Mouse (Mus musculus): ENCODE measurements around the gene Prkacb. TPM values are rescaled to one million over a fixed set of nuclear protein-coding genes. Genes with fewer than 3 reads are reported as not detected.

Gene Prkacb
- polyA plus RNA-seq (2012; fragmentation: generic; extraction: Trizol), result 15.1 TPM
- long read RNA-seq, experiment 1, full-length matches to known transcripts, result 11 of 17 reads
- long read RNA-seq, experiment 1, partial matches to known transcripts, result 0 of 17 reads
- long read RNA-seq, experiment 1, other reads (novel, unspliced or antisense), result 6 of 17 reads
- long read RNA-seq, experiment 2, full-length matches to known transcripts, result 317 of 342 reads
- long read RNA-seq, experiment 2, partial matches to known transcripts, result 5 of 342 reads
- long read RNA-seq, experiment 2, other reads (novel, unspliced or antisense), result 20 of 342 reads

DNA sequence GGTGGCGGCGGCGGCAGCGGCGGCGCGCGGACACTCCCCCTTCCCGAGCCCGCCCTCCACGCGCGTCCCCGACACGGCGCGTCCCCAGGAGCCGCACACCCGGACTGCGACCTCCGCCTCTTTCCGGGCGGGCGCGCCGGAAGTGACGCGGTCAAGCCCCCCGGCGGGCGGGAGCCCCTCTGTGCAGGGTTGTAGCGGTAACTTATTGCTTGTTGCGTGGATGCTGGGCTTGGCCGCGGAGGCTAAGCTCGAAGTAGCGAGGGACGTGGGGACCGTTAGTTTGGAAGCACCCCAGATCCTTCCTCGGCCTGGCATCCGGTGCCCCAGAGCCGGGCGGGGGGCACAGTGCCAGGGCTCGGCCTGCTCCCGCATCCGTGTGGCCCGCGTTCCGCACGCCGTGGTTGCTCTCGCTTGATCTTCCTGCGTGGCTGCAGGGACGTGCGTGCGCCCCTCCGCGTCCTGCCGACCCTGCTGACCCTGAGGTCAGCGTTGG, at the start of gene Prkacb:
TSS of gene Prkacb (minus strand) at position 90 of the 493 bp plus-strand sequence.
- H3K36me3 ChIP-seq (ENCODE audit: control insufficient read depth, insufficient read depth), result peaks cover 6% of the 10 kb centered on the region
- H3K79me3 ChIP-seq (ENCODE audit: low read depth), result peaks cover 8% of the 10 kb centered on the region
- H3K27me3 ChIP-seq (ENCODE audit: control insufficient read depth, insufficient read depth, insufficient read length), result no peaks in the 10 kb centered on the region
- peak within 1 kb of the TSS; percentile 75 for H3ac ChIP-seq (ENCODE audit: control insufficient read depth, insufficient read length, low read depth)
- H3K79me2 ChIP-seq (ENCODE audit: control insufficient read depth, insufficient read depth), result peaks cover 55% of the 10 kb centered on the region
- TF ChIP-seq CTCF (IDR thresholded peaks at IDR 0.05; ENCODE audit: control insufficient read depth, insufficient read depth, insufficient read length) (no peak), MYOG (IDR thresholded peaks at IDR 0.05; ENCODE audit: control insufficient read depth, extremely low read depth, insufficient read length) (no peak), CEBPB (IDR thresholded peaks at IDR 0.05; ENCODE audit: low read depth) (no peak), MYOD1 (IDR thresholded peaks at IDR 0.05; ENCODE audit: control insufficient read depth, insufficient read length, low read depth) (no peak), USF1 (IDR thresholded peaks at IDR 0.05; ENCODE audit: low read depth) (no peak)
- peak within 1 kb of the TSS; percentile 69 for H3K4me3 ChIP-seq (ENCODE audit: insufficient read depth, poor library complexity, severe bottlenecking)

DNA sequence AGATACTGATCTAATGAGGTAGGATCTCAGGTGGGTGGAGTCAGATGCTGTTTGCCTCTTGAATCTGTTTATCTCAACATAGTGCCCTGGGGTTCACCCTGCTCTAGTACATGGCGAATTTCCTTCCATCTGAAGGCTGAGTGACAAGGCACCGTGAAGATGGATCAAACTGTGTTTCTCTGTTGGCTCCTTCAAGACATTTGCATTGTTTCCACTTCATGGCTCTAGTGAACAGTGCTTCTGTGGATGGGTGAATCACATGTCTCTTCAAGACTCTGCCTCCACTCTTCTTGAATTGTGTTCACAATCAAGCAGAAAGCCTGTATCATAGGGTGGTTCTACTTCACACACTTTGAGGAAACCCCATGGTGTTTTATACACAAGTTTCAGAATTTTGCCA, 47.5 kb upstream of the Prkacb start:
- H3K36me3 ChIP-seq (ENCODE audit: control insufficient read depth, insufficient read depth), result no peaks in the 10 kb centered on the region
- H3K79me3 ChIP-seq (ENCODE audit: low read depth), result no peaks in the 10 kb centered on the region
- no peak overlapping the region for H3ac ChIP-seq (ENCODE audit: control insufficient read depth, insufficient read length, low read depth)
- no peak for TF ChIP-seq CTCF (IDR thresholded peaks at IDR 0.05; ENCODE audit: control insufficient read depth, insufficient read depth, insufficient read length)
- no peak for TF ChIP-seq MAX (IDR thresholded peaks at IDR 0.05)
- no peak for TF ChIP-seq MYOG (IDR thresholded peaks at IDR 0.05; ENCODE audit: control insufficient read depth, extremely low read depth, insufficient read length)
- TF ChIP-seq CEBPB (IDR thresholded peaks at IDR 0.05; ENCODE audit: low read depth), result no peak
- no peak for TF ChIP-seq USF1 (IDR thresholded peaks at IDR 0.05; ENCODE audit: low read depth)
- H3K79me2 ChIP-seq (ENCODE audit: control insufficient read depth, insufficient read depth), result no peaks in the 10 kb centered on the region
- H3K27me3 ChIP-seq (ENCODE audit: control insufficient read depth, insufficient read depth, insufficient read length), result no peaks in the 10 kb centered on the region
- H3K4me3 ChIP-seq (ENCODE audit: insufficient read depth, poor library complexity, severe bottlenecking), result no peak overlapping the region

- no peak for TF ChIP-seq FOSL1 (IDR thresholded peaks at IDR 0.05; ENCODE audit: insufficient read depth, low read length, poor library complexity, severe bottlenecking)
- TF ChIP-seq MYOD1 (IDR thresholded peaks at IDR 0.05; ENCODE audit: control insufficient read depth, insufficient read length, low read depth), result no peak
- no peak overlapping the region for H3ac ChIP-seq (ENCODE audit: control insufficient read depth, insufficient read length, low read depth)
Observed at GRCm38 (mm10) chr3:146857373-146857772, 44.6 kb upstream of the Prkacb start.

GRCm38 (mm10) chr3:146854473-146855087, 41.8 kb upstream of the Prkacb start:
- H3K4me3 ChIP-seq (ENCODE audit: insufficient read depth, poor library complexity, severe bottlenecking), result no peak overlapping the region
- peaks cover 3% of the 10 kb centered on the region for H3K79me3 ChIP-seq (ENCODE audit: low read depth)
- no peak overlapping the region for H3ac ChIP-seq (ENCODE audit: control insufficient read depth, insufficient read length, low read depth)
- H3K36me3 ChIP-seq (ENCODE audit: control insufficient read depth, insufficient read depth), result no peaks in the 10 kb centered on the region
- no peaks in the 10 kb centered on the region for H3K27me3 ChIP-seq (ENCODE audit: control insufficient read depth, insufficient read depth, insufficient read length)
- no peak for TF ChIP-seq MAX (IDR thresholded peaks at IDR 0.05)
- TF ChIP-seq FOSL1 (IDR thresholded peaks at IDR 0.05; ENCODE audit: insufficient read depth, low read length, poor library complexity, severe bottlenecking), result no peak
- H3K79me2 ChIP-seq (ENCODE audit: control insufficient read depth, insufficient read depth), result peaks cover 4% of the 10 kb centered on the region

More at GRCm38 (mm10) chr3:146857373-146857772, 44.6 kb upstream of the Prkacb start:
- Histone ChIP-seq H3K36me3 (ENCODE audit: control insufficient read depth, insufficient read depth) (no peaks in the 10 kb centered on the region), H3K27me3 (ENCODE audit: control insufficient read depth, insufficient read depth, insufficient read length) (no peaks in the 10 kb centered on the region), H3K79me3 (ENCODE audit: low read depth) (peaks cover 3% of the 10 kb centered on the region), H3K79me2 (ENCODE audit: control insufficient read depth, insufficient read depth) (peaks cover 4% of the 10 kb centered on the region), H3K4me3 (ENCODE audit: insufficient read depth, poor library complexity, severe bottlenecking) (no peak overlapping the region)

DNA sequence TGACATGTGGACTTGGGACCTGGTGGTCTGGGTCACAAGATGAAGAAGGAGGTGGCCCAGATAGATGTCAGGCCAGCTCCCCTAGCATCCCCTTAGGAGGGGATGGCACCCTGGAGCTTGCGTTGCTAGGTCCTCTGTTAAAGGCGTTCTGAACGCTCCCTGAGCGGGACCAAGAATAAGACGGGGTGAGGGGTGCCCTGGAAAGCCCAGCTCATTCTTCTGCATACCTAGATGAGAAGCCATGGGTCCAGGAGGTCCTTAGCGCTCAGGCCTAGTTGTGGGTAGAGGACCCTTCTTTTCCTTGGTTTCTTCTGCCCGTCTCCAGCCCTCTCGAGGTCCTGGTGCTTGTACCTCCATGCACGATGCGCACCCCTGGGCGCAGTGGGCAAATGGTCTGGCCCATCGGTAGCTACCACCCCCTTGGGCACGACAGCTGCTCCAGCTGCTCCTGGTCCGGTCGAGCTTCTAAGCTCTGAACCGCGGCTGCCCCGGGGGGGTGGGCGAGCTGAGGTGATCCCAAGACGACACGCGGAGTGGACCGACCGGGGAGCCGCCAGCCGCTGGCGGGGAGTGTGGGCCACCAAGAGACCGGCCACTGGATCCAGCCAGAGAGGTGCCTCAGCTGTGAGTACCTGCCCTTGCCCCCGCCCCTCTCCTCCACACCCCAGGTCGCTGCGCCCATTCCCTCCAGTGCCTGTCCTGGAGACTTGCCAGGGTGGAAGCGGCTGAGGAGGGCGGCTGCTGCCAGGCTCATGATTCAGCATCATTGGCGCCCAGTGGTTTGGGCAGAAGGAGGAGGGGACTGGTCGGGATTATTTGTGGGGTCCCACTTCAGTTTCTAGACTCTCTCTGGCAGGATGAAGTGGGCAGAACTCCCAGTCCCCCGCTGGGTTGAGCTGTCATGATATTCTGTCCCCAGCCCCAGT, 39.4 kb upstream of the Prkacb start, which contains the start of gene Ttll7:
TSS of gene Ttll7 (plus strand) at position 402 of the 926 bp plus-strand sequence.
- no peaks in the 10 kb centered on the region for H3K27me3 ChIP-seq (ENCODE audit: control insufficient read depth, insufficient read depth, insufficient read length)
- peaks cover 4% of the 10 kb centered on the region for H3K79me2 ChIP-seq (ENCODE audit: control insufficient read depth, insufficient read depth)
- peaks cover 3% of the 10 kb centered on the region for H3K79me3 ChIP-seq (ENCODE audit: low read depth)
- peak; percentile 92 for TF ChIP-seq MYOD1 (IDR thresholded peaks at IDR 0.05; ENCODE audit: control insufficient read depth, insufficient read length, low read depth)
- TF ChIP-seq FOSL1 (IDR thresholded peaks at IDR 0.05; ENCODE audit: insufficient read depth, low read length, poor library complexity, severe bottlenecking), result no peak
- peak; percentile 25 for TF ChIP-seq MAX (IDR thresholded peaks at IDR 0.05)
- no peak for TF ChIP-seq USF1 (IDR thresholded peaks at IDR 0.05; ENCODE audit: low read depth)
- TF ChIP-seq MYOG (IDR thresholded peaks at IDR 0.05; ENCODE audit: control insufficient read depth, extremely low read depth, insufficient read length), result no peak
- no peak for TF ChIP-seq CTCF (IDR thresholded peaks at IDR 0.05; ENCODE audit: control insufficient read depth, insufficient read depth, insufficient read length)
- H3K4me3 ChIP-seq (ENCODE audit: insufficient read depth, poor library complexity, severe bottlenecking), result peak within 1 kb of the TSS; percentile 44
- H3ac ChIP-seq (ENCODE audit: control insufficient read depth, insufficient read length, low read depth), result peak within 1 kb of the TSS; percentile 75
- H3K36me3 ChIP-seq (ENCODE audit: control insufficient read depth, insufficient read depth), result no peaks in the 10 kb centered on the region

Measured in C2C12 (cell line).